Comparison of ENCODE assay signal across 9 mouse cellular contexts in the genomic region with DNA sequence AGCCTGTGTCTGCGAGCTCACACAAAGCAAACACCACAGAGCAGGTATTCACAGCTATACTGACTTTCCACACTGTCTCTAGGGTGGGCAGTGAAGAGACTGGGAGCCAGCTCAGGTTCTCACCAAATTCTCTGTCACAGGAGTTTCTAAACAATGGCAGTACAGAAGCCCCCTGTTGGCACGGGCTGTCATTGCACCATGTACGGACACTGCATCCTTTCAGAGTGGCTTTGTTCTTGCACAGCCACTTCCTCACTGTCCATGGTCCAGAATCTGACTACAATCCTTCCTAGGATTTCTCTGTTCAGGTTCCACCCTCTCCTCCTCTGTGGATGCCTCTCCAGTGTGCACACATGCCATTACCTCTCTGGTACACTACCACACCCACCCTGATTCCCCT. TPM values are rescaled to one million over a fixed set of nuclear protein-coding genes. Genes with fewer than 3 reads are reported as not detected.
DNase-seq lines count a peak whose midpoint lies in the region; ATAC-seq lines count a peak whose summit lies in the region.
"Had no signal": no experiment of that assay in that cellular context is flagged by ENCODE, and none has a peak within 500 bp of the region (broad histone marks: within the 10 kb centered on the region; RNA-seq: fewer than 3 reads in every experiment).

No protein-coding gene starts in this region.

- no peaks in the 10 kb centered on the region for H3K36me3 ChIP-seq in kidney, embryonic 14.5 days (ENCODE audit: control insufficient read depth, insufficient read depth, low read length)
- H3K36me3 ChIP-seq in midbrain, embryonic 14.5 days (ENCODE audit: control insufficient read depth, insufficient read depth, low read length), result no peaks in the 10 kb centered on the region

- H3K4me3 ChIP-seq in kidney, embryonic 14.5 days (ENCODE audit: low read length), result no peak overlapping the region
- H3K4me3 ChIP-seq in midbrain, embryonic 14.5 days (replicated peaks; ENCODE audit: low read depth, low read length), result no peak overlapping the region

- no peak overlapping the region for H3K27ac ChIP-seq in kidney, embryonic 14.5 days (ENCODE audit: low read depth, low read length)
- H3K27ac ChIP-seq in midbrain, embryonic 14.5 days (replicated peaks; ENCODE audit: low read depth, low read length), result no peak overlapping the region
- H3K27ac ChIP-seq: macrophage had no signal

- H3K4me2 ChIP-seq in kidney, embryonic 14.5 days (replicated peaks; ENCODE audit: low read depth, low read length), result no peak overlapping the region
- no peak overlapping the region for H3K4me2 ChIP-seq in midbrain, embryonic 14.5 days (ENCODE audit: low read length)

- H3K9ac ChIP-seq in kidney, embryonic 14.5 days (ENCODE audit: low read depth, low read length), result no peak overlapping the region
- H3K9ac ChIP-seq in midbrain, embryonic 14.5 days (replicated peaks; ENCODE audit: low read length), result no peak overlapping the region

- peak; percentile 59 for DNase-seq in adrenal gland, postnatal 10 days
- DNase-seq in adrenal gland, postnatal 4 days (ENCODE audit: low spot score in 2 of 2), result no peak
- DNase-seq in testis, postnatal 10 days (ENCODE audit: low spot score), result peak; percentile 67
- no peak for DNase-seq in testis, postnatal 14 days (ENCODE audit: low spot score)
- peak; percentile 69 for DNase-seq in midbrain, embryonic 14.5 days
- peak; percentile 80 for DNase-seq in thymus, postnatal 4 days
- DNase-seq in ovary, postnatal 10 days (ENCODE audit: low spot score), result no peak

- no peaks in the 10 kb centered on the region for H3K9me3 ChIP-seq in kidney, embryonic 14.5 days (ENCODE audit: control insufficient read depth, low read length)
- H3K9me3 ChIP-seq in midbrain, embryonic 14.5 days (ENCODE audit: control insufficient read depth, low read length), result no peaks in the 10 kb centered on the region

- no peaks in the 10 kb centered on the region for H3K27me3 ChIP-seq in kidney, embryonic 14.5 days (ENCODE audit: control insufficient read depth, insufficient read depth, low read length)
- no peaks in the 10 kb centered on the region for H3K27me3 ChIP-seq in midbrain, embryonic 14.5 days (ENCODE audit: control insufficient read depth, insufficient read depth, low read length)

- peak; percentile 25; the same call in 1 of the 2 replicates for ATAC-seq in kidney, embryonic 14.5 days (ENCODE audit: low FRiP score, low TSS enrichment)
- 0 out of 2 replicates have a peak, but pooled peaks have one; percentile 10 for ATAC-seq in midbrain, embryonic 14.5 days (ENCODE audit: low FRiP score, low TSS enrichment)

- H3K4me1 ChIP-seq in kidney, embryonic 14.5 days (ENCODE audit: control insufficient read depth, insufficient read depth, low read length), result 0 out of 2 replicates have a peak, but pooled peaks cover 16% of the 10 kb centered on the region
- peaks cover 17% of the 10 kb centered on the region; the same call in 1 of the 2 replicates for H3K4me1 ChIP-seq in midbrain, embryonic 14.5 days (ENCODE audit: control insufficient read depth, insufficient read depth, low read length)

- 32% methylated on average over 3 of the region's 3 CpGs for WGBS in kidney, embryonic 14.5 days
- WGBS in midbrain, embryonic 14.5 days, result 29% methylated on average over 3 of the region's 3 CpGs

RNA-seq across cellular contexts. Expression of a gene that starts 10.6 kb away (rescaled TPM):
- 10 to 100 TPM; 18.6 to 19.1 TPM for total RNA-seq in adrenal gland, postnatal 10 days (2021)
- total RNA-seq in adrenal gland, postnatal 4 days (2021), result 10 to 100 TPM; 26.2 to 28.3 TPM
- polyA plus RNA-seq in kidney, embryonic 14.5 days (2014; fragmentation: Nextera tagmentation; extraction: Ambion mirVana), result 8.3 and 8.6 TPM in 2 replicates
- polyA plus RNA-seq in midbrain, embryonic 14.5 days (2014; fragmentation: Nextera tagmentation; extraction: Ambion mirVana), result 11.5 TPM in 2 replicates

RNA-seq across cellular contexts. Expression of a gene that starts 11.5 kb away (rescaled TPM):
- 10 to 100 TPM; 68.5 to 81.1 TPM for total RNA-seq in adrenal gland, postnatal 10 days (2021)
- 10 to 100 TPM; 79.0 to 85.1 TPM for total RNA-seq in adrenal gland, postnatal 4 days (2021)
- polyA plus RNA-seq in kidney, embryonic 14.5 days (2014; fragmentation: Nextera tagmentation; extraction: Ambion mirVana), result 88.5 and 142 TPM in 2 replicates
- 57.3 and 82.8 TPM in 2 replicates for polyA plus RNA-seq in midbrain, embryonic 14.5 days (2014; fragmentation: Nextera tagmentation; extraction: Ambion mirVana)

Comparison
In these comparisons a context has a peak if more than half of its experiments do, and no peak if none do; other contexts are left out.
1. DNase-seq: peak in adrenal gland, postnatal 10 days (single experiment), testis, postnatal 10 days (single experiment), midbrain, embryonic 14.5 days (single experiment) and thymus, postnatal 4 days (single experiment); none in adrenal gland, postnatal 4 days (0 of 2), testis, postnatal 14 days (single experiment) and ovary, postnatal 10 days (single experiment).